In the genomic region with DNA sequence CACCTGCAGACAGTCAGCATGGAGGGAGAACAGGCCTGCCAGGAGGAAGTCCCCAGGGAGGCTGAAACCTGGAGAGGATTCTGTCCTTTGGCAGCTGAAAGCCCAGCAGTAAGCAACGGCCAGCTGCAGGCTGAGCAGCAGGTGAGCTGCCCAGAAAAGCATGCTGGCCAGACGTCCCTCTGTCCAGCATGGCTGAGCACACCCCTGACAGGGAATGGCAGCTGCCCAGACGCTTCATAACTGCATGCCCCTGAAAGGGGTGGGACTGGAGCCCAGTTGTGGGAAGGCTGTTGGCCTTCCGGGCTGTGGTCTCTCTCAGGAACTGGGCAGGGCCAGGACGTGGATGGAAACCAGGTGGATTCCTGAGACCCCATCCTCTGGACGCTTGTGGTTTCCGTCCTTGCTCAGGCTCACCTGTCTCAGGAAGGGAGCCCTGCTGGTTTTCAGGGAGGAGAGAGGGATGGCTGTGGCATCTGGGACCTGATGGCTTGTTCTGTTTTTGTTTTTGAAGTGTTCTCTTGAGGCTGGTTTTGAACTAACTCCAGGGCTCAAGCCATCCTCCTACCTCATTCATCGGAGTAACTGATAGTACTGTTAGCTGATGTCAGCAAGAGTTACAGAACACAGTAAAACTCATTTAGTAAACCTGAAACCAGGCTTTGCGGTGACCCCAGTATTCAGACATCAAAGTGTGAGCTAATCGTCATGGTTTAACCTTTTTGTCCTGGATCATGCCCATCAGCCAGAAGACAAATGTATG, we compare ENCODE assay signal across 8 mouse cellular contexts. TPM values are rescaled to one million over a fixed set of nuclear protein-coding genes. Genes with fewer than 3 reads are reported as not detected.
DNase-seq lines count a peak whose midpoint lies in the region; ATAC-seq and TF ChIP-seq lines count a peak whose summit lies in the region.

Gene Tas1r1 (minus strand): TSS at position 344 of the 760 bp plus-strand sequence.

- WGBS in kidney, postnatal 0 days = 34% methylated on average over 10 of the region's 10 CpGs
- 51% methylated on average over 10 of the region's 10 CpGs for WGBS in midbrain, embryonic 10.5 days

- H3K4me1 ChIP-seq in kidney, postnatal 0 days (replicated peaks; ENCODE audit: insufficient read depth, low read length) = peaks cover 8% of the 10 kb centered on the region; the same call in 1 of the 2 replicates
- peaks cover 30% of the 10 kb centered on the region for H3K4me1 ChIP-seq in midbrain, embryonic 10.5 days

- H3K9me3 ChIP-seq in kidney, postnatal 0 days (replicated peaks; ENCODE audit: low read length) = no peaks in the 10 kb centered on the region
- H3K9me3 ChIP-seq in midbrain, embryonic 10.5 days (replicated peaks) = no peaks in the 10 kb centered on the region

- peak within 1 kb of the TSS; percentile 88 for H3K4me2 ChIP-seq in kidney, postnatal 0 days (ENCODE audit: low read length)

- peak within 1 kb of the TSS; percentile 89 for H3K4me3 ChIP-seq in kidney, postnatal 0 days (replicated peaks; ENCODE audit: low read depth, low read length)
- H3K4me3 ChIP-seq in midbrain, embryonic 10.5 days = peak within 1 kb of the TSS; percentile 100

- ATAC-seq in kidney, postnatal 0 days (replicated peaks; ENCODE audit: low FRiP score, low read depth) = no peak
- peak; percentile 44 to 52; a peak in 2 of 4 replicates for ATAC-seq in hematopoietic stem cell, adult 5-6 weeks (replicated peaks in 1 of 2; ENCODE audit: insufficient read depth in 1 of 2, low FRiP score in 2 of 2, low TSS enrichment in 1 of 2, low read depth in 1 of 2, poor library complexity in 2 of 2, severe bottlenecking in 2 of 2)

- no peaks in the 10 kb centered on the region for H3K27me3 ChIP-seq in kidney, postnatal 0 days (ENCODE audit: insufficient read depth, low read length)
- 0 out of 2 replicates have a peak, but pooled peaks cover 3% of the 10 kb centered on the region for H3K27me3 ChIP-seq in midbrain, embryonic 10.5 days (ENCODE audit: low read depth, poor library complexity, severe bottlenecking)

- TF ChIP-seq CTCF in kidney, postnatal 0 days (IDR thresholded peaks at IDR 0.05; ENCODE audit: low read depth) = no peak

- no peak for DNase-seq in kidney, postnatal 0 days (ENCODE audit: low spot score)
- DNase-seq in kidney, adult 9 months = no peak
- DNase-seq in Muller cell, postnatal 12 days (ENCODE audit: inconsistent ontology term) = peak; percentile 61
- no peak for DNase-seq in midbrain, embryonic 10.5 days (ENCODE audit: low spot score)
- no peak for DNase-seq in layer of hippocampus, adult 9-11 months
- no peak for DNase-seq in B cell, adult 2 months
- no peak for DNase-seq in cerebellum, adult 8-10 months

- H3K9ac ChIP-seq in kidney, postnatal 0 days (ENCODE audit: low read depth, low read length) = peak within 1 kb of the TSS; percentile 79

- peaks cover 10% of the 10 kb centered on the region; the same call in 1 of the 2 replicates for H3K36me3 ChIP-seq in kidney, postnatal 0 days (ENCODE audit: insufficient read depth, low read length)
- H3K36me3 ChIP-seq in midbrain, embryonic 10.5 days = peaks cover 26% of the 10 kb centered on the region

- H3K27ac ChIP-seq in kidney, postnatal 0 days = peak within 1 kb of the TSS; percentile 40; the same call in 1 of the 2 replicates
- H3K27ac ChIP-seq in midbrain, embryonic 10.5 days (replicated peaks) = peak within 1 kb of the TSS; percentile 87

RNA-seq across cellular contexts. Expression of gene Tas1r1, which starts in this region (rescaled TPM):
- polyA plus RNA-seq in kidney, postnatal 0 days (2015; fragmentation: Nextera tagmentation; extraction: Ambion mirVana) = 0.39 and 0.45 TPM in 2 replicates
- 1.5 and 4.8 TPM in 2 replicates for total RNA-seq in hematopoietic stem cell, adult 5-6 weeks (2017)
- 0.73 and 0.75 TPM in 2 replicates for polyA plus RNA-seq in midbrain, embryonic 10.5 days (2016; fragmentation: Nextera tagmentation; extraction: Ambion mirVana)
